Mouse (Mus musculus) forebrain, embryonic 10.5 days (tissue): ENCODE data around the gene Fbxl4. TPM values are rescaled to one million over a fixed set of nuclear protein-coding genes. Genes with fewer than 3 reads are reported as not detected.
"Not testable (repeated sequence)": the region's sequence is repeated elsewhere in the genome, so short reads cannot be mapped to it uniquely, and the experiment has no call there.

Source experiments
- DNase-seq: peaks from one replicate; pipeline ENCODE4 v3.0.0-alpha.2; 2017; ENCODE audit warnings: low spot score; ENCODE audit errors: extremely low spot score
- H3K27ac ChIP-seq: fragments of 300-500 bp; sonication (generic); 2 replicates; pipeline ENCODE4 v1.5.1; 2016; ENCODE audit warnings: mild to moderate bottlenecking
- H3K27me3 ChIP-seq: fragments of 300-500 bp; sonication (generic); 2 replicates; pipeline ENCODE4 v1.6.1; 2016; ENCODE audit warnings: mild to moderate bottlenecking; ENCODE audit not compliant: poor library complexity, severe bottlenecking
- H3K36me3 ChIP-seq: fragments of 300-500 bp; sonication (generic); replicated peaks from 2 replicates; pipeline ENCODE4 v1.6.1; 2016; ENCODE audit warnings: mild to moderate bottlenecking, moderate library complexity
- H3K4me1 ChIP-seq: fragments of 300-500 bp; sonication (generic); 2 replicates; pipeline ENCODE4 v1.6.1; 2016
- H3K4me3 ChIP-seq: fragments of 300-500 bp; sonication (generic); 2 replicates; pipeline ENCODE4 v1.5.1; 2016; ENCODE audit warnings: mild to moderate bottlenecking, moderate library complexity
- H3K9me3 ChIP-seq: fragments of 300-500 bp; sonication (generic); 2 replicates; pipeline ENCODE4 v1.6.1; 2016; ENCODE audit warnings: mild to moderate bottlenecking, moderate library complexity
- WGBS: fragments of 180-500 bp; shearing (Covaris S2); methylation state at CpG from one replicate; pipeline ENCODE4 v1.1.7; 2016; 5-methylcytosine and 5-hydroxymethylcytosine counted together
- polyA plus RNA-seq: library from polyadenylated mRNA; unstranded; fragments of >200 nt; fragmentation: Nextera tagmentation; extraction: Ambion mirVana; gene quantifications from 2 replicates; pipeline ENCODE4 v1.2.1, GENCODE M21; 2016

Fbxl4 gene
- polyA plus RNA-seq: 5.9 and 6.8 TPM in 2 replicates

DNA sequence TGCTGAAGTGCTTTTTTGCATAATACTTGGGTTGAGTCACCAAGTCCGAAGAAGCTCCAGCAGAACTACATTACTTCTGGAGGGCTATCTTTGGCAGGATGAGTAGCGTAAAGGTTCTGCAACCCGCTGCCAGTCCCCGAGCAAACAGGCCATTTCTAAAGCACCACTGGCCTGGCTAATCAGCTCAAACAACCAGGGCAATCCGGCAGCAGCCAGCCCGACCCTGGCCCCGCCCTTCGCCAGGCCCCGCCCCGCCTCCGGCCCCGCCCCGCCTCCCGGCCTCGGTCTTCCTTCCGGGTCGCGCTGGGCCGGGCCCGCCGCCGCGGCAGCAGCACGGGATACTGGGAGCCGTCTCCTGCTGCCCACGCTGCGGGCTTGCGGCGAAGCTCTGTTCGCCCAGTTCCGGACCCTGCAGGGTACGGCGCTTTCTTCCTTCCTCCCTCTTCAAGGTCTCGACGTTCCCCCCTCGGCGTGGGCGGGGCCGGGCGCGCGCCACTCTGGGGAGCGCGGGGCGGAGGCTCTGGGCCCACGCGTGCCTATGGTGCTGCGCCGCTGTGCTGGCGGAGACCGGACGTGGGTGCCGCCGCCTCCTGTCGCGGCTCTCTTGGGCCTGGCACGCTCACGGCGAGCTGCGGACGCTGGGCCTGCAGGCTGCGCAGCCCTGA, at the start of gene Fbxl4:
TSS of gene Fbxl4 (plus strand) at position 278 of the 665 bp plus-strand sequence.
- peak within 1 kb of the TSS; percentile 83 for H3K4me3 ChIP-seq

DNA sequence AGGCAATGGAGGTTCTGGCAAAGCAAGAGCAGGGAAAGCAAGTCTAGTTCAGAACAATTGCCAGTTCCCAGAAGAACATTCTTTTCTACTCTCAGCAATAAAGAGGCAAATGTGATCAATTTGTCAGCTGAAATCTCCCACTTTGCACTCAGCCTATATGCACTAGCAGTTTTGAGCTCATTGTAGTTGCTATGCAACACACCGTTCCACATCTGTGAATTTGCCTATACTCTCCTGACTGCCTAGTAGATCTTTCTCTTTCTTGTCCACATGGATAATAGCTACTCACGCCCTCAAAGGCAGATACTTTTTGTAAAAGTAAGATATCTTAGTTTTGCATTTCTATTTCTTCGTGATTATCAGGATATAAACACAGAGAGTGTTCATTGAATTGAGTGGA, 42.8 kb upstream of the Fbxl4 start:
- Histone ChIP-seq H3K27me3 (no peaks in the 10 kb centered on the region), H3K9me3 (no peaks in the 10 kb centered on the region), H3K27ac (no peak overlapping the region), H3K4me1 (no peaks in the 10 kb centered on the region), H3K4me3 (no peak overlapping the region), H3K36me3 (no peaks in the 10 kb centered on the region)
- no peak for DNase-seq
- WGBS: 89% methylated on average over 3 of the region's 3 CpGs

More for the DNA sequence above, at the start of gene Fbxl4:
- DNase-seq: peak; percentile 88
- Histone ChIP-seq H3K9me3 (peaks cover 17% of the 10 kb centered on the region), H3K27ac (peak within 1 kb of the TSS; percentile 95), H3K27me3 (no peaks in the 10 kb centered on the region), H3K36me3 (no peaks in the 10 kb centered on the region), H3K4me1 (peaks cover 19% of the 10 kb centered on the region)
- 0% methylated on average over 61 of the region's 62 CpGs for WGBS

DNA sequence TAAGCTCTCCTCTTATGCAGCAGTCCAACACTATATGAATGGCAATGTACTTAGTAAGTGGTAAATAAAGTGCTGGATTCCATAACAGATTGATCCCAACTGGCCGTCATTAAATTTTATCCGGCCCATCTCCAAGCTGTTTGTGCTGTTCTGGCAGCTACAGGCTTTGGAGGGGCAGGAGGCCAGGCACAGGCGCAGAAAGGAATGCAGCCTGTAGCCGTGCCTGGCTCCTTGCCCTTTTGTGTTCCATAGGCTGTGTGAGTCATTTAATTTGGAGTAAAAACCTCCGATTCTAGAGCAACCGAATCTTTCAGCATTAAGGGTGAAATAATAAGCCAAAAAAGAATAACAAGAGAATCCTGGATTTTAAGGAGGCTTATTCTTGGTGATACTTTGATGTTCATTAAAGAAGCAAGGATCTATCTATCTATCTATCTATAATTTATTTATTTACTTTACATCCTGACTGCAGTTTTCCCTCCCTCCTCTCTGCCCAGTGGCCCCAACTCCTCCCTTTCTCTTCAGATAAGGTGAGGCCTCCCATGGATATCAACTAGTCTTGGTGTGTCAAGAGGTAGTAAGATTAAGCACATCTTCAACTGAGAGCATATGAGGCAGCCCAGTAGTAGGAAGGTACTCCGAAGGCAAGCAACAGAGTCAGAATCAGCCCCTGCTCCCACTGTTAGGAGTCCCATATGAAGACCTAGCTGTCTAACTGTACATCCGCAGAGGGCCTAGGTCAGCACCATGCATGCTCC, 14.3 kb upstream of the Fbxl4 start:
- Histone ChIP-seq H3K9me3 (no peaks in the 10 kb centered on the region), H3K4me1 (no peaks in the 10 kb centered on the region), H3K27ac (no peak overlapping the region), H3K4me3 (no peak overlapping the region), H3K36me3 (no peaks in the 10 kb centered on the region), H3K27me3 (no peaks in the 10 kb centered on the region)
- no peak for DNase-seq
- WGBS: 83% methylated on average over 8 of the region's 8 CpGs

DNA sequence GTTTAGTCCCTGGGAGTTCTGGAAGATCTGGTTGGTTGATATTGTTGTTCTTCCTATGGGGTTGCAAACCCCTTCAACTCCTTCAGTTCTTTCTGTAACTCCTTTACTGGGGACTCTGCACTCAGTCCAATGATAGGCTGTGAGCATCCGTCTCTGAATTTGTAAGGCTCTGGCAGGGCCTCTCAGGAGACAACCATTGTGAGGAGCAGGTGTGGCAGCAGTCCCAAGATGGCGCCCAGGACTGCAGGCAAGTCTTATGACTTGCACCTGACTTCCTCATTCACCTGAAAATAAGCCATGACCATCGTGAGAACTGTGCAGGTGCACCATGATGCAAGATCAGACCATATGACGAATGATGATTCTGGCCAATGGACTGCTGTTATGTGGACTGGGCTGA, 8.3 kb upstream of the Fbxl4 start:
- not testable (repeated sequence) for H3K36me3 ChIP-seq, H3K27ac ChIP-seq, DNase-seq, H3K27me3 ChIP-seq, H3K4me3 ChIP-seq, H3K4me1 ChIP-seq
- WGBS: 90% methylated on average over 4 of the region's 4 CpGs
- H3K9me3 ChIP-seq: peaks cover 17% of the 10 kb centered on the region

DNA sequence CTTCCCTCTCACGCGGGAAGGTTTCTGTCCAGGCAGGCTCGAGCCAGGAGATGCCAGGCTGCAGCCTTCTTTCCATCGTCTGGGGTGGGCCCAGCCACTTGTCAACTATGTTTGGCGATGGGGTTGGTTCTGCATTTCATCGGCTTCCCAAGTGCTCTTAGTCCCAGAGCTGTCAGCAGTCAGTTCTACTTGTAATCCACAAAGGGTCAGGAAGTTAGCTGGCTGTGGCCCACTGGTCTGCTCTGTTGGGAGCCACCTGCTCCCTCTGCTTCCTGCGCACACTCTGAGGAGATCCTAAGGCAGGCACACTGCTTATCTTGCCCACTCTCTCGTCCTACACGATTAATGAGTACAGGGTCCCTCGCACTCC, 573 bp downstream of the Fbxl4 start:
- peak overlapping the region; percentile 83 for H3K4me3 ChIP-seq
- H3K9me3 ChIP-seq: peaks cover 11% of the 10 kb centered on the region
- H3K27ac ChIP-seq: peak overlapping the region; percentile 95
- no peaks in the 10 kb centered on the region for H3K36me3 ChIP-seq
- 8% methylated on average over 10 of the region's 10 CpGs for WGBS
- H3K4me1 ChIP-seq: peaks cover 19% of the 10 kb centered on the region
- no peaks in the 10 kb centered on the region for H3K27me3 ChIP-seq
- no peak for DNase-seq

DNA sequence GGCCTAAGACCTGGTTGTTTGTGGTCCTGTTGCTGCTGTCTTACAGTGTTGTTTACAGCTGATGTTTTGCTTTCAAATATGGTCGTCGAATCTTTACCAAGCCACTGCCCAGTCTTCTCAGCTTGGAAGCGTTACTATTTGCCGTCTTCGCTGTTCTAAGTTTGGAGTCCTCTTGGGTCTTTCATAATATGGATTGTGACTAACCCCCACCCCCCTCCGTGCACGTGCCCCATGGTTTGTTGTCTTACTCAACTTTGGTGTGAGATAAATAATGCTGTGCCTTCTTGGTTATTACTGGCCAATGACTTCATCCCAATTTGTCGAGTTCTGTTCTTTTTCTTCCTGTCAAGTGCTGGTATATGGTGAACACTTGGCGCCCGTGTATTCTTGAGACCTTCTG, 1.1 kb downstream of the Fbxl4 start:
- DNase-seq: no peak
- Histone ChIP-seq H3K9me3 (peaks cover 6% of the 10 kb centered on the region), H3K4me3 (peak overlapping the region; percentile 83), H3K27ac (no peak overlapping the region), H3K27me3 (no peaks in the 10 kb centered on the region), H3K4me1 (peaks cover 19% of the 10 kb centered on the region), H3K36me3 (no peaks in the 10 kb centered on the region)
- WGBS: 88% methylated on average over 10 of the region's 10 CpGs

DNA sequence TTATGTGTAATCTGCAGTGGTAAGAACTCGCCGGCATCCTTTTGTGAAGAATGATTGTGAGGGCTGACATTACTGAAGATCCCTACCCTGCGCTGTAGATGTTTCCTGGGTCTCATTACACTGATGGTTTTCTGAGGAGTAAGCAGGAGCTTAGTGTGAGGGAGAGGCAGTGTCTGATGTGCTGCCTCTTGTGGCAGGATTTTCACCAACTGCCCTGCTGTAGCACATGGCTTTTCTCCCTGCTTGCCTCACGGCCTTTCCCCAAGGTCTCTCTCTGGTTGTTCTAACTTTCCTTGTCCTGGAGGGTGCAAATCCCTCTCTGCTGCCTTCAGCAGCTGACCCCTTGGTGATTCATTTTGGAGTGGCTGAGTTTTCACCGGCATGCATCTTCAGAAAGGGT, 10.0 kb downstream of the Fbxl4 start:
- Histone ChIP-seq H3K9me3 (no peaks in the 10 kb centered on the region), H3K36me3 (no peaks in the 10 kb centered on the region), H3K4me3 (no peak overlapping the region), H3K27me3 (no peaks in the 10 kb centered on the region), H3K4me1 (no peaks in the 10 kb centered on the region), H3K27ac (no peak overlapping the region)
- WGBS: 57% methylated on average over 5 of the region's 5 CpGs
- no peak for DNase-seq

DNA sequence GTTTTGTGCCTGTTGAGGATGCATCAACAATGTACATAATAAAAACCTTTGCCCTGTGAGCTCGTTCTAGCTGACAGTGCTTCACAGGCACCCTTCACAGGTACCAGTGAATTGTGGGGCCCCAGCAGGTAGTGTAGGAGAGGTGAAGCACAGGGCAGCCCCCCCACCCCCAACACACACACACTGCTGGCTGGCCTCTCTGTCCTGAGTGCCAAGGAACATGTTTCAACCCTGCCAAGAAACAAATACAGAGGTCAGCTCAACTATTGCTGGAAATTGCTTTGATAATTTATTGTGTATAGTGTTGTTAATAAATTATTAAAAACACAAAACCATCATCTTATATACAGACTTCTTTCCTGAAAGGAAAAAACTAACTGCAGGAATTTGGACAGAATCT, 21.2 kb downstream of the Fbxl4 start:
- no peaks in the 10 kb centered on the region for H3K27me3 ChIP-seq
- no peak for DNase-seq
- WGBS: 74% methylated on average over 1 of the region's 1 CpGs

DNA sequence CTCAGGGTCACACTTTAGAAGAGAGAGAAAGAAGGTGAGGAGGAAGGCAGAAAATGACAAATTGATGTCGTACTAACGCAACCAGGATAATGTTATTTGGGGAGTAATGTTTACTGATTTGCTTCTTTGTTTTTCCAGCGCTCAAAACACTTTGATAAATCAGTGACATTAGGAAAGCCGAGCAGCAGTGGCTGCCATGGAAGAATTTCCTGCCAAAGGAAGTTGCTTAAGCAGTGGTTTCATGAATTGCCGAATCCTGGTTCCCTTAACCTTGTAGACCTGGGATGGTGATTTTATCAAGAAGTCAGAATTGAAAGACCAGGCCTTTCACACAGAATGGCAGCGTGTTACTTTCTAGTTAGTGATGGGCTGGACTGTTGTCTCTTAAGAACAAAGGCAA, 23.3 kb downstream of the Fbxl4 start:
- Histone ChIP-seq H3K4me1 (0 out of 2 replicates have a peak, but pooled peaks cover 2% of the 10 kb centered on the region), H3K4me3 (no peak overlapping the region), H3K27ac (no peak overlapping the region), H3K27me3 (no peaks in the 10 kb centered on the region), H3K36me3 (peaks cover 5% of the 10 kb centered on the region), H3K9me3 (no peaks in the 10 kb centered on the region)
- 91% methylated on average over 6 of the region's 6 CpGs for WGBS
- DNase-seq: no peak

More for the DNA sequence above, 21.2 kb downstream of the Fbxl4 start:
- no peak overlapping the region for H3K27ac ChIP-seq
- H3K9me3 ChIP-seq: no peaks in the 10 kb centered on the region
- no peak overlapping the region for H3K4me3 ChIP-seq
- H3K36me3 ChIP-seq: peaks cover 5% of the 10 kb centered on the region
- H3K4me1 ChIP-seq: 0 out of 2 replicates have a peak, but pooled peaks cover 2% of the 10 kb centered on the region

DNA sequence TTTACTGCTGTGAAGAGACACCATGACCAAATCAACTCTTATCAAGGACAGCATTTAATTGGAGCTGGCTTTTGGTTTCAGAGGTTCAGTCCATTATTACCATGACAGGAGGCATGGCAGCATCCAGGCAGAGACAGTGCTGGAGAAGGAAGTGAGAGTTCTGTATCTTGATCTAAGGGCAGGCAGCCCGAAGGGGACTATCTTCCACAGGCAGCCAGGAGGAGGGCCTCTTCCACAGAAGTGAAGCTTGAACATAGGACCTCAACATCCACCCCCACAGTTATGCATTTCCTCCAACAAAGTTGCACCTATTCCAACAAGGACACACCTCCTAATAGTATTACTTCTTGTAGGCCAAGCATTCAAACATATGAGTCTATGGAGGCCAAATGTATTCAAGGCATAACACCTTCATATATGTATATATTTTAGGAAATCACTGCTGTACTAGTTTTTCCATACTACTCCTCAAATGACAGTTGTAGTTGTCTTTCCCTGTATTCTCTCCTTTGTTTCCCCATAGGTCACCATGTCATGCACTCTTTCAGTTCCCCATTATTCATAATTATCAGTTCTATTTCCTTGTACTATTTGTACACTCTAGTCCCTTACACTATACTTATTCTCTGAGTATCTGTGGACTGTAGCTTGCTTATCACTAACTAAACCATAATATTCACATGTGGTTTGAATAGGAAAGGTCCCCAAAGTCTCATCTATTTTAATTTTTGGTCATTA, 26.4 kb downstream of the Fbxl4 start:
- no peaks in the 10 kb centered on the region for H3K9me3 ChIP-seq
- WGBS: 94% methylated on average over 1 of the region's 1 CpGs
- no peak for DNase-seq
- no peaks in the 10 kb centered on the region for H3K4me1 ChIP-seq
- no peak overlapping the region for H3K4me3 ChIP-seq
- H3K27me3 ChIP-seq: no peaks in the 10 kb centered on the region
- no peaks in the 10 kb centered on the region; the same call in 1 of the 2 replicates for H3K36me3 ChIP-seq
- no peak overlapping the region for H3K27ac ChIP-seq

DNA sequence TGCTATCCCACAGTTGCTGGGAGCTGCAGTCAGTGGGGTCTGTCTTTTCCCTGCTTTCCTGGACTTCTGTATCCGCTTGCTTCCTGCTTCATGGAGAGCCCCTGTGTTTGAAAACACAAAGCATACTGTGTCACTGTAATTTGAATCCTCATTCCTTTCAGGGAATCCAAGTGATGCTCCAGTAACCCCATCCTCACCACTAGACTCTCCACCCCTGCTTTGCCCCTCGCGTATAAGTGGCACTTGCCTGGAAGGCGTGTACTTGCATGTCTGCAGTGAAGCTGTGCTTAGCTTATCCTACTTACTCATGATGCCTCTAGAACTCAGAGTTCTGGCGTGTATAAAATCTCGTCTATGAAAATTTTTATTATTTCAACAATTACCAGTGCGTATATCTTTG, 32.7 kb downstream of the Fbxl4 start:
- WGBS: 55% methylated on average over 7 of the region's 7 CpGs
- H3K36me3 ChIP-seq: no peaks in the 10 kb centered on the region
- DNase-seq: no peak

DNA sequence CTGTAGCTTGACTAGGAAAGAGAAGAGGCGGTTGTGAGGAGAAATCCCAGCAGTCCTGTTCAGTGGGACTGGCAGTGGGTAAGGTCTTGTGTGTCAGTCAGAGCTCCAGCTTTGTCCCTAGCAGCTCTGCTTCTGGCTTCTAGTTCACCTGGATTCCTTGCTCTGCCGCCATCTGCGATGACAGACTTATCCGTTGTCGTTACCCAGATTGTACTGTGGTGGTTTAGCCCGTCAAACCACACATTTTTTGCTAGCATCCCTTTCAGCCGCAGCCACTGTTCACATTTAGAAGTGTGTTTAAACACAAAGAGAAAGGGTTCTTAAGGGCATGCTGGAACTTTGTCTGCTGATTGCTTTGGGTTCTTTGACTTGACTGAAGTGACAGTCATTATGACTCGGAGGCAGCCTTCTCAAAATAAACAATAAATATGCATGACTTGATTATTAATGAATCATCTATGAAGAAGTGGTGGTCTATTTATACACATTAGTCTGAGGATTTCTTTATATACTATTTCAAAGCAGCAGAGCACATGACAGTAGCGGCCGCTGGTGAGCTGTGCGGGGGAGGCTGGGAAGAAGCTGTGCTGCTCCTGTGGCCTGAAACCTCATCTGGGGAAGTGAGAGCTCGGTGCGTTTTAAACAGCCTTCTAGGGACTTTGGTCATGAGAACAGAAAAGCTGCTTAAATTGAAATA, 35.6 kb downstream of the Fbxl4 start:
- Histone ChIP-seq H3K4me3 (no peak overlapping the region), H3K36me3 (peaks cover 9% of the 10 kb centered on the region; the same call in 1 of the 2 replicates), H3K27ac (0 out of 2 replicates have a peak overlapping the region, but pooled peaks have one; percentile 35), H3K9me3 (no peaks in the 10 kb centered on the region), H3K4me1 (peaks cover 17% of the 10 kb centered on the region; the same call in 1 of the 2 replicates), H3K27me3 (no peaks in the 10 kb centered on the region)
- no peak for DNase-seq
- 88% methylated on average over 13 of the region's 13 CpGs for WGBS

More for the DNA sequence above, 32.7 kb downstream of the Fbxl4 start:
- Histone ChIP-seq H3K27me3 (no peaks in the 10 kb centered on the region), H3K9me3 (no peaks in the 10 kb centered on the region), H3K27ac (no peak overlapping the region), H3K4me1 (peaks cover 17% of the 10 kb centered on the region; the same call in 1 of the 2 replicates), H3K4me3 (no peak overlapping the region)
